Mouse (Mus musculus) hindbrain, embryonic 16.5 days (tissue): ENCODE data around the gene Jph2. TPM values are rescaled to one million over a fixed set of nuclear protein-coding genes. Genes with fewer than 3 reads are reported as not detected.

Source experiments
- ATAC-seq: fragments of 200-750 bp; cut with Nextera tagmentation; 2 replicates; pipeline ENCODE4 v1.8.0; 2017; ENCODE audit warnings: moderate TSS enrichment, moderate library complexity
- H3K27ac ChIP-seq: fragments of 300-500 bp; sonication (generic); 2 replicates; pipeline ENCODE4 v1.5.1; 2014; ENCODE audit warnings: low read depth, mild to moderate bottlenecking, control low read depth, low read length, moderate library complexity
- H3K27me3 ChIP-seq: fragments of 300-500 bp; sonication (generic); replicated peaks from 2 replicates; pipeline ENCODE4 v1.6.1; 2014; ENCODE audit warnings: low read length; ENCODE audit not compliant: control insufficient read depth, insufficient read depth
- H3K36me3 ChIP-seq: fragments of 300-500 bp; sonication (generic); 2 replicates; pipeline ENCODE4 v1.6.1; 2014; ENCODE audit warnings: mild to moderate bottlenecking, low read length, moderate library complexity, mixed read lengths; ENCODE audit not compliant: control insufficient read depth, insufficient read depth
- H3K4me1 ChIP-seq: fragments of 300-500 bp; sonication (generic); 2 replicates; pipeline ENCODE4 v1.6.1; 2014; ENCODE audit warnings: low read depth, low read length; ENCODE audit not compliant: control insufficient read depth, insufficient read depth
- H3K4me2 ChIP-seq: fragments of 300-500 bp; sonication (generic); 2 replicates; pipeline ENCODE4 v1.6.1; 2014; ENCODE audit warnings: mild to moderate bottlenecking, low read length, control low read depth, moderate library complexity
- H3K4me3 ChIP-seq: fragments of 300-500 bp; sonication (generic); 2 replicates; pipeline ENCODE4 v1.5.1; 2014; ENCODE audit warnings: mild to moderate bottlenecking, low read length, control low read depth, moderate library complexity
- H3K9ac ChIP-seq: fragments of 300-500 bp; sonication (generic); 2 replicates; pipeline ENCODE4 v1.6.1; 2014; ENCODE audit warnings: low read depth, mild to moderate bottlenecking, control low read depth, low read length, moderate library complexity
- H3K9me3 ChIP-seq: fragments of 300-500 bp; sonication (generic); 2 replicates; pipeline ENCODE4 v1.6.1; 2014; ENCODE audit warnings: mild to moderate bottlenecking, low read length, moderate library complexity; ENCODE audit not compliant: control insufficient read depth
- WGBS: fragments of 180-500 bp; shearing (Covaris S2); extraction: QIAGEN DNeasy Blood & Tissue Kit; methylation state at CpG from one replicate; pipeline ENCODE4 v1.1.7; 2014; 5-methylcytosine and 5-hydroxymethylcytosine counted together
- polyA plus RNA-seq: library from polyadenylated mRNA; unstranded; fragments of >200 nt; fragmentation: Nextera tagmentation; extraction: Ambion mirVana; gene quantifications from 2 replicates; pipeline ENCODE4 v1.2.1, GENCODE M21; 2015

The Jph2 gene
- polyA plus RNA-seq, 1 experiment from 2014 or later: 1.0 TPM

- Histone ChIP-seq H3K9ac (no peak overlapping the region), H3K27ac (no peak overlapping the region), H3K4me3 (no peak overlapping the region), H3K27me3 (no peaks in the 10 kb centered on the region), H3K4me1 (no peaks in the 10 kb centered on the region), H3K4me2 (no peak overlapping the region), H3K9me3 (no peaks in the 10 kb centered on the region), H3K36me3 (no peaks in the 10 kb centered on the region)
- no peak for ATAC-seq
- 88% methylated on average over 9 of the region's 9 CpGs for whole genome bisulfite sequencing
These were observed 33.5 kb upstream of the Jph2 start for GRCm38 (mm10) chr2:163431289-163431688.

GRCm38 (mm10) chr2:163428346-163429011 lies 30.7 kb upstream of the Jph2 start:
- H3K9ac ChIP-seq: no peak overlapping the region
- H3K27me3 ChIP-seq: no peaks in the 10 kb centered on the region
- H3K4me2 ChIP-seq: no peak overlapping the region
- ATAC-seq: no peak
- 53% methylated on average over 4 of the region's 4 CpGs for WGBS
- no peak overlapping the region for H3K4me3 ChIP-seq
- H3K36me3 ChIP-seq: no peaks in the 10 kb centered on the region
- no peak overlapping the region for H3K27ac ChIP-seq
- no peaks in the 10 kb centered on the region for H3K4me1 ChIP-seq
- no peaks in the 10 kb centered on the region for H3K9me3 ChIP-seq

GRCm38 (mm10) chr2:163424597-163424996 lies 26.8 kb upstream of the Jph2 start, which contains the start of gene Oser1:
Gene Oser1, minus strand, starts transcription at chr2:163424697.
- no peak within 1 kb of the TSS for H3K4me3 ChIP-seq
- no peak for ATAC-seq
- no peaks in the 10 kb centered on the region for H3K9me3 ChIP-seq
- no peaks in the 10 kb centered on the region for H3K36me3 ChIP-seq
- peaks cover 12% of the 10 kb centered on the region for H3K4me1 ChIP-seq
- 78% methylated on average over 6 of the region's 6 CpGs for WGBS
- H3K9ac ChIP-seq: no peak within 1 kb of the TSS
- no peak within 1 kb of the TSS for H3K4me2 ChIP-seq
- H3K27me3 ChIP-seq: no peaks in the 10 kb centered on the region
- no peak within 1 kb of the TSS for H3K27ac ChIP-seq

GRCm38 (mm10) chr2:163422895-163423660 lies 25.3 kb upstream of the Jph2 start:
- H3K9ac ChIP-seq: no peak overlapping the region
- no peaks in the 10 kb centered on the region for H3K9me3 ChIP-seq
- no peak overlapping the region for H3K27ac ChIP-seq
- no peak overlapping the region for H3K4me3 ChIP-seq
- H3K4me1 ChIP-seq: peaks cover 17% of the 10 kb centered on the region
- H3K36me3 ChIP-seq: no peaks in the 10 kb centered on the region
- no peak overlapping the region for H3K4me2 ChIP-seq
- ATAC-seq: no peak
- WGBS: 84% methylated on average over 9 of the region's 9 CpGs
- no peaks in the 10 kb centered on the region for H3K27me3 ChIP-seq

- peak overlapping the region; percentile 99 for H3K4me3 ChIP-seq
- H3K27ac ChIP-seq: no peak overlapping the region
- H3K9ac ChIP-seq: peak overlapping the region; percentile 85
- peak overlapping the region; percentile 70 for H3K4me2 ChIP-seq
- WGBS: 34% methylated on average over 10 of the region's 10 CpGs
- no peak for ATAC-seq
- peaks cover 24% of the 10 kb centered on the region for H3K4me1 ChIP-seq
- H3K36me3 ChIP-seq: no peaks in the 10 kb centered on the region
- H3K27me3 ChIP-seq: no peaks in the 10 kb centered on the region
- no peaks in the 10 kb centered on the region for H3K9me3 ChIP-seq
These were observed 22.6 kb upstream of the Jph2 start for GRCm38 (mm10) chr2:163420366-163420886.

- under 1% methylated on average over 70 of the region's 71 CpGs for WGBS
- Histone ChIP-seq H3K4me2 (peak overlapping the region; percentile 79), H3K36me3 (no peaks in the 10 kb centered on the region), H3K4me1 (peaks cover 24% of the 10 kb centered on the region), H3K9me3 (no peaks in the 10 kb centered on the region), H3K4me3 (peak overlapping the region; percentile 99), H3K9ac (peak overlapping the region; percentile 87), H3K27me3 (no peaks in the 10 kb centered on the region), H3K27ac (peak overlapping the region; percentile 89)
- peak; percentile 99 for ATAC-seq
These were observed 21.7 kb upstream of the Jph2 start for GRCm38 (mm10) chr2:163419346-163420045.

- peak overlapping the region; percentile 87 for H3K9ac ChIP-seq
- no peaks in the 10 kb centered on the region for H3K36me3 ChIP-seq
These were observed 21.1 kb upstream of the Jph2 start for GRCm38 (mm10) chr2:163418841-163419345.

GRCm38 (mm10) chr2:163417830-163418229 lies 20.0 kb upstream of the Jph2 start:
- no peak for ATAC-seq
- H3K9ac ChIP-seq: no peak overlapping the region
- H3K4me2 ChIP-seq: peak overlapping the region; percentile 79

More at GRCm38 (mm10) chr2:163418841-163419345, 21.1 kb upstream of the Jph2 start:
- no peaks in the 10 kb centered on the region for H3K27me3 ChIP-seq
- under 1% methylated on average over 49 of the region's 50 CpGs for WGBS
- peak overlapping the region; percentile 59 for H3K27ac ChIP-seq
- H3K4me1 ChIP-seq: peaks cover 24% of the 10 kb centered on the region
- peak; percentile 60; the same call in 1 of the 2 replicates for ATAC-seq
- peak overlapping the region; percentile 79 for H3K4me2 ChIP-seq
- no peaks in the 10 kb centered on the region for H3K9me3 ChIP-seq
- peak overlapping the region; percentile 99 for H3K4me3 ChIP-seq

More at GRCm38 (mm10) chr2:163417830-163418229, 20.0 kb upstream of the Jph2 start:
- no peak overlapping the region for H3K4me3 ChIP-seq
- peaks cover 24% of the 10 kb centered on the region for H3K4me1 ChIP-seq
- no peaks in the 10 kb centered on the region for H3K27me3 ChIP-seq
- no peaks in the 10 kb centered on the region for H3K9me3 ChIP-seq
- no peak overlapping the region for H3K27ac ChIP-seq
- H3K36me3 ChIP-seq: peaks cover 3% of the 10 kb centered on the region
